Mouse (Mus musculus): ENCODE measurements around the gene Eif5. TPM values are rescaled to one million over a fixed set of nuclear protein-coding genes. Genes with fewer than 3 reads are reported as not detected.
"Not testable (repeated sequence)": the region's sequence is repeated elsewhere in the genome, so short reads cannot be mapped to it uniquely, and the experiment has no call there.

The Eif5 gene
- polyA plus RNA-seq, 1 experiment from 2014 or later: 251 TPM

DNA sequence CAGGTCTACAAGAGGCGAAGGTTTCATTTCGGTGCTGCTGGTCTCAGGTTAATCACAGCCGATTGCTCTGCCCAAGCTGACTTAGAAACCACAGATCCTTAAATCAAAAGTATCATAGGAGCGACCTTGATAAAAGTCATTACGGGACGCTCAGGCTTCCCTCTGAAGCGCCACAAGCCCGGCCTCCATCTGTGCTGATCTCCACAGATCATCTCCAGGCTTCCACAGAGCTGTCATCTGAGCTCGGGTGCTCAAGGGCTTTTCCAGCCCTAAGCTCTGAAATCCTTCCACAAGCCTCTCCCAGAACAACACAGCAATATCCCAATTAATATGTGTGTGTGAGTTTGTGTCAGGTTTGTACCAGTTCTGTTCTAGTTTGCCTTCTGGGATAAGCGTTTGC is 29.9 kb upstream of the Eif5 start:
- POLR2A ChIA-PET: no interaction called here

DNA sequence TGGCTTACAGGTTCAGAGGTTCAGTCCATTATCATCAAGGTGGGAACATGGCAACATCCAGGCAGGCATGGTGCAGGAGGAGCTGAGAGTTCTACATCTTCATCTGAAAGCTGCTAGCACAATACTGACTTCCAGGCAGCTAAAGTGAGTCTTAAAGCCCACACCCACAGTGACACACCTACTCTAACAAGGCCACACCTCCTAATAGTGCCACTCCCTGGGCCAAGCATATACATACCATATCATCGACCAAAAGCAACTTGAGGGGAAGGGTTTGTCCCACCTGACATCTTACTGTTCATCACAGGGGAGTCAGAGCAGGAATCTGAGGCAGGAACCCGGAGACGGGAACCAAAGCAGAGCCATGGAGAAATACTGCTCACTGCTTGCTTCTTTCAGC is 29.4 kb upstream of the Eif5 start:
- H3K27me3 ChIP-seq; ATAC-seq; POLR2A ChIA-PET; DNase-seq (ENCODE audit: low read depth, low spot score): not testable (repeated sequence)
- in situ Hi-C loops (cut with MboI; ENCODE audit: low pct_unique_long_range_greater_than_20kb): loop anchor here (5.0 to 10.0 kb wide), 3 partner anchors 91 to 1091 kb away; partner anchors contain the start of genes Amn and Exoc3l4
- CTCF ChIA-PET: interaction anchor here (1.0 kb wide), 1 partner anchor 83 kb away, joined by 3 read pairs; no protein-coding TSS in a partner anchor

More for the DNA sequence above, 29.9 kb upstream of the Eif5 start:
- CTCF ChIA-PET: interaction anchor here (1.3 kb wide), 1 partner anchor 29 kb away, joined by 3 read pairs; no protein-coding TSS in a partner anchor
- ATAC-seq (no peak), DNase-seq (ENCODE audit: low read depth, low spot score) (no peak)
- no peak for TF ChIP-seq CTCF (IDR thresholded peaks at IDR 0.05)
- no peaks in the 10 kb centered on the region for H3K27me3 ChIP-seq
- in situ Hi-C loops (cut with MboI; ENCODE audit: low pct_unique_long_range_greater_than_20kb): loop anchor here (5.0 to 10.0 kb wide), 3 partner anchors 91 to 1091 kb away; partner anchors contain the start of genes Amn and Exoc3l4

DNA sequence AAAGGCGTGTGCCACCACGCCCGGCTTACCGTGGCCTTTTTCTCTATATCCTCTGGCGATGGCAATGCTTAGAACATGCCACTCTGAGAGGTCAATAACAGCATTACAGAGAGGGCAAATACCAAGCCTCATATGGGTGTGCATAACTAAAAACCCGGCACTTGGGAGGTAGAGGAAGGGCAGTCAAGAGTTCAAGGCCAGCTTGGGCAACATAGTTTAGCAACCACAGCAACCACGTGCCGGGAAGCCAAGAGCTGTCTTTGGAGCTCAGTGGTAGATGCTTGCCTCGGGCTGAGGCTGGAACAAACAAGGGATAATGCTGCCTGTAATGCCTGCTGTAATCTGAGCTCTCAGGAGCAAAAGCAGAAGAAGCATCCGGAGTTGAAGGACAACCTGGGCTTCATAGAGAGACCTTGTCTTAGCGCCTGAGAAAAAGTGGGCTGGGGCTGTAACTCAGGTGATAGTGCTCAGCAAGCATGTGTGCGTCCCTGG is 25.2 kb upstream of the Eif5 start:
- DNase-seq (ENCODE audit: low read depth, low spot score) (no peak), ATAC-seq (no peak)
- no peak for TF ChIP-seq CTCF (IDR thresholded peaks at IDR 0.05)
- POLR2A ChIA-PET: interaction anchor here (0.6 kb wide), 1 partner anchor 1302 kb away, joined by 4 read pairs; no protein-coding TSS in a partner anchor
- CTCF ChIA-PET: interaction anchor here (2.0 kb wide), 1 partner anchor 7 kb away, joined by 8 read pairs; no protein-coding TSS in a partner anchor
- no peaks in the 10 kb centered on the region for H3K27me3 ChIP-seq
- in situ Hi-C loops (cut with MboI; ENCODE audit: low pct_unique_long_range_greater_than_20kb): no loop called here

DNA sequence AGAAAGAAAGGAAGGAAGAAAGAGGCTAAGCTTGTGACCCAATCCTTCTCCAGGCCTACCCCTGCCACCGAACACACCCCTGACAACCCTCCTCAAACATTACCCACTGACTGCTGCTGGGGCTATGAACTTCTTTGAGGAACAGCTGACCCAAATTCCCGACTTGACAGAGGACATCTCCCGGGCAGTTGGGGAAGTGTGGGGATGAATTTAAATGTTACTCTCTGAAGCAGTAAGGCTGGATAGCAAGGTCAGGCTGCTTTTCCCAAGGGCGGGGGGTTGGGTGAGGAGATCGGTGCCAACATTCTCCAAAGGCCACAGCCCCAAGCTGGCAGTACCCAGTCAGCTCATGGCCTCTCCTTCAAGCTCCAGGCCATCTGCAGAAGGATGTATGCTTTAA is 24.1 kb upstream of the Eif5 start:
- no peak for DNase-seq (ENCODE audit: low read depth, low spot score)
- CTCF ChIA-PET: interaction anchor here (1.6 to 2.0 kb wide), 2 partner anchors 9 to 17 kb away, joined by 3 to 8 read pairs; no protein-coding TSS in a partner anchor

DNA sequence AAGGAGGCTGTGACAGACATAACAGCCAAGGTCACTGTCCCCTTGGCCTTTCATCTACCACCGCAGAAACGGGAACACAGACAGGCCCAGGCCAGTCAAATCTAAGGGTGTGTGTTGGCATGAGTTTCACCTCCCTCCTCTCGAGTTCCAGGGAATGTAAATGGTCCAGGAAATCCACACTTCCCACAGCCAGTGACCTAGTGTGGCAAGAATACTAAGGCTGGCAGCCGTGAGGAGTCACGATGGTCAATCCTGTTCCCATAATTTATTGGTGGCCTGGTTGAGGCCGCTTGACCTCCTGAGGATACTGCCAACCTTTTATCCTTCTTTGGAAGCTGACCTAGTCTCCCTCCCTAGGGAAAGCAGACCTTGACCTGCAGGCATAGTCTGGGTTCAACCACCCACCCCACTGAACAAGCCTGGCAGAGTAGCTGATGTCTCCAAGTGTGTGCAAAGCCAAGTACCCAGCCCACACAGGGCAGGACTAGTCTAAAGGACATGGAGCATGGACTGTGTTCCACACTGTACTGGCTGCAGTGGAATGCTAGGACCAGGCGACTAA is 23.5 kb upstream of the Eif5 start:
- no peaks in the 10 kb centered on the region for H3K27me3 ChIP-seq
- no peak for TF ChIP-seq CTCF (IDR thresholded peaks at IDR 0.05)
- ChIA-PET CTCF (interaction anchor here (1.6 to 2.0 kb wide), 2 partner anchors 9 to 17 kb away, joined by 3 to 8 read pairs; no protein-coding TSS in a partner anchor), POLR2A (no interaction called here)
- no peak for ATAC-seq
- in situ Hi-C loops (cut with MboI; ENCODE audit: low pct_unique_long_range_greater_than_20kb): no loop called here
- DNase-seq (ENCODE audit: low read depth, low spot score): no peak

More for the DNA sequence above, 24.1 kb upstream of the Eif5 start:
- in situ Hi-C loops (cut with MboI; ENCODE audit: low pct_unique_long_range_greater_than_20kb): no loop called here
- ATAC-seq: no peak
- POLR2A ChIA-PET: no interaction called here
- H3K27me3 ChIP-seq: no peaks in the 10 kb centered on the region
- TF ChIP-seq CTCF (IDR thresholded peaks at IDR 0.05): no peak

DNA sequence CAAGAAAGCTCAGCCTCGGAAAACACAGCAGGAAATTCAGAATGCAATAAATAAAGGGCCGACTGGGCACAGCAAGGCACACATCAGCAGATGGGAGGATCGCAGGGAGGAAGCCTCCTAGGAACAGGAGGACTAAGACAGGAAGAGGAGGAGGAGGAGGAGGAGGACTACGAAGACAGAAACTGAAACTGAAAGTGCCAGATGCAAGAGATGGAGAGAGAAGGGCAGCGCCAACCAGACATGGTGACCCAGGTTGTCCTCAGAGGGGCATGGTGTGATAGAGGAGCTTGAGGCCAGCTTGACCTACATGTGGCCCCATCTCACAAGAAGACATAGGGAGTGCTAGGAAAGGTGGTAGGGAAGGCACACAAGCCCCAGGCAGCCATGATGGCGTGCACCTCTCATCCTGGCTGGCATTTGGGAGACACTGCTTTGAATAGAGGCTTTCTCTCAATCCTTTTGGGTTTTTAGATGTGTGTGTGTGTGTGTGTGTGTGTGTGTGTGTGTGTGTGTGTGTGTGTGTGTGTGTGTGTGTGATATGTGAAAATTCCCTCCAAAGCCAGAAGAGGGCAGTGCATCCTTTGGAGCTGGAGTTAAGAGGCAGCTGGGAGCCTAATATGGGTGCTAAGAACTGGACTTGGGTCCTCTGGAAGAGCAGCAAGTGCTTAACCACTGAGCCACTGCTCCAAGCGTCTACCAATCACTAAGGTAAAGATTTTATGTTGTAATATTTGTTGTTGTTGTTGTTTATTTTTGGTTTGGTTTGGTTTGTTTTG is 22.8 kb upstream of the Eif5 start:
- POLR2A ChIA-PET: no interaction called here
- DNase-seq (ENCODE audit: low read depth, low spot score) (no peak), ATAC-seq (no peak)
- in situ Hi-C loops (cut with MboI; ENCODE audit: low pct_unique_long_range_greater_than_20kb): no loop called here
- CTCF ChIA-PET: interaction anchor here (1.6 to 2.0 kb wide), 2 partner anchors 10 to 16 kb away, joined by 3 to 8 read pairs; no protein-coding TSS in a partner anchor
- no peak for TF ChIP-seq CTCF (IDR thresholded peaks at IDR 0.05)
- no peaks in the 10 kb centered on the region for H3K27me3 ChIP-seq

DNA sequence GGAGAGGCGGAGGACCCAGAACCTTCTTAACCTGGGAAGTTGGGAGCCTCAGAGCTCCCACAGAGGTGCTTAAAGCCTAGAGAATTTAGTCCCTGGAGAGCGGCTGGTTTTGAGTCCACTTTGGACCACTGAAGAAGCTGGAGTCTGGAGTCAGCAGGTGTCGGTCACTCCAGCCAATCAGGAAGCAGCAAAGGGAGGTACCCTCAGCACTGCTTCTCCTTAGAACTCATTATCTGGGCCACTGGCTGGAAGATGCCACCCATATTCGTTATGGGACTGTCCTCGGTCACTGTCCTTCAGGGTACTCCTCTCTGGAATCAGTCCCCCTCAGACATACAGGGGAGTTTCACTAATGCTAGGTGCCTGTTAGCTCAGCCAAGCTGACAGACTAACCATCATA is 21.9 kb upstream of the Eif5 start:
- no peaks in the 10 kb centered on the region for H3K27me3 ChIP-seq
- no peak for TF ChIP-seq CTCF (IDR thresholded peaks at IDR 0.05)
- in situ Hi-C loops (cut with MboI; ENCODE audit: low pct_unique_long_range_greater_than_20kb): no loop called here
- CTCF ChIA-PET: interaction anchor here (0.7 kb wide), 1 partner anchor 18 kb away, joined by 3 read pairs; no protein-coding TSS in a partner anchor
- ATAC-seq (no peak), DNase-seq (ENCODE audit: low read depth, low spot score) (no peak)
- POLR2A ChIA-PET: no interaction called here

DNA sequence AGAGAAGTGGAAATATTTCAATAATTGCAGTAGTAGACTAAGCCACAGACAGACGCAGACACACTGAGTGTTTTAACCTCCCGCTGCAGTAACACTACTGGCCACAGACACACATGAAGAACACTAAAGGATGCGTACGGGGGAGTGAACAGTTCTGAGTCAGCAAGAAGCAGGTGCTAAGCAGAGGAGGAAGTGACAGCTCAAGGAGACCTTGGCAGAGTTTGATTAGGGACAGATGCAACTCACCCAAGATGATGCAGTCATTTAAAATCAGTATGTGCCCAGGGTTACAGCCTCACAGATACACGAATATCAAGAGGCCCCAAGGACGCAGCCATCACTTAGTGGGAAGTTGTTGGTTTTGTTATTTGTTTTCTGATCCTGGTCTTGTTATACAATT is 21.0 kb upstream of the Eif5 start:
- CTCF ChIA-PET: no interaction called here
- DNase-seq (ENCODE audit: low read depth, low spot score) (no peak), ATAC-seq (no peak)
- H3K27me3 ChIP-seq: no peaks in the 10 kb centered on the region
- TF ChIP-seq CTCF (IDR thresholded peaks at IDR 0.05): no peak
- in situ Hi-C loops (cut with MboI; ENCODE audit: low pct_unique_long_range_greater_than_20kb): no loop called here
- POLR2A ChIA-PET: no interaction called here

DNA sequence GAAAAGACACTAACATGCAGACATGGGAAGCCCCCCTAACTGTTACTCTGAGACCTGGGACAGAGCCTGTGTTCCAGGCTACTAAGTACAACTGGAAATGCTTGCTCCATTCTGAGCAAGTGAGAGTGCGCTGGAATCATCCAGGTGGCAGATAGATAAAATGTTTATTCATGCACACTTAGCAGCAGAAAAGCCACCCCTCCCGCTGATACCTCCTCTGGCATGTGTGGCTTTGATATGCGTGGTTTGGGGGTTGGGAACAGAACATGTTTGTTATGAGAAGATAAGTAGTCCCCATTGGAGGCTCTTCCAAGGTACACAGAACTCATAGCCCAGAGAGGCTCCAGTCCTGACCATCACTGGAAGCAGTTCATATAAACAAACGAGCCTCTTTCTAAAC is 19.9 kb upstream of the Eif5 start:
- in situ Hi-C loops (cut with MboI; ENCODE audit: low pct_unique_long_range_greater_than_20kb): no loop called here
- POLR2A ChIA-PET: no interaction called here

DNA sequence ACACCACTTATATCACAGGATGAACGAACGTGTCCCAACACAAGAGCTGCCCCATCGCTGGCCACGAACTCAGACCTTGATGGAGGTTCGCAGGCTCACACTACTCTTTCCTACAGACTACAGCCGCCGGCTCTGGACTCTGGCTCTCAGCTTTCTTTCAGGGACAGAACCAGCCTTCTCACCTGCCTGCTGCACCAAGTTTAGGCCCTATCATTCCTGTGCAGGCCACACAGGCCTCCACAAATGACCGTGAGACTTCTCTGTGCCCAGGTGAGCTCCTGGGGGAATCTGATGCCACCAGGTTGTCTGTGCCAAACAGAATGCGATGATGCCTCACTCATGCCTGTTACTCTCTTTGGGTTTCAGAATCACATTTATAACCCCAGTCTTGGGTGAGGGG is 19.4 kb upstream of the Eif5 start:
- ATAC-seq (no peak), DNase-seq (ENCODE audit: low read depth, low spot score) (no peak)
- H3K27me3 ChIP-seq: no peaks in the 10 kb centered on the region
- ChIA-PET CTCF (no interaction called here), POLR2A (no interaction called here)
- no peak for TF ChIP-seq CTCF (IDR thresholded peaks at IDR 0.05)
- in situ Hi-C loops (cut with MboI; ENCODE audit: low pct_unique_long_range_greater_than_20kb): no loop called here

More for the DNA sequence above, 19.9 kb upstream of the Eif5 start:
- H3K27me3 ChIP-seq: no peaks in the 10 kb centered on the region
- no peak for DNase-seq (ENCODE audit: low read depth, low spot score)
- no peak for TF ChIP-seq CTCF (IDR thresholded peaks at IDR 0.05)
- ATAC-seq: no peak
- CTCF ChIA-PET: no interaction called here

DNA sequence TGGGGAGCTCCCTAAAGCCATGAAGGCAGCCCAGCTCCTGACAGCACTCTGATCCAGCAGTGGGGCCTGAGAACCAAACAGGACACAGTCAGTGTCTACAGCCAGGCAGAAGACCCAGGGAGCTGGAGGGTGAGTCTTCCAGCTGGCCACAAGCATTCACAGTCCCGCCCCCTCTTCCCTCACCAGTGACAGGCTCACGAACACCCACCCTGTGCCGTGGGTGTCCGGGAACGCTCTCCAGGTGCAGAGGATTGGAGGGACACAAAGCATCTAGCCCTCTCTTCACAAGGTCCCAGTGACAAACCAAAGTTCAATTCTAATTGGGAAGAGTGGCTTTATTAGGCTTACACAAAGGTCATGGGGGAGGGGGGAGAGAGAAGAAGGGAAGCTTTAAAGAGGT is 18.0 kb upstream of the Eif5 start:
- ChIA-PET CTCF (no interaction called here), POLR2A (interaction anchor here (0.6 kb wide), 1 partner anchor 8 kb away, joined by 3 read pairs; no protein-coding TSS in a partner anchor)
- TF ChIP-seq CTCF (IDR thresholded peaks at IDR 0.05): no peak
- in situ Hi-C loops (cut with MboI; ENCODE audit: low pct_unique_long_range_greater_than_20kb): no loop called here
- ATAC-seq (no peak), DNase-seq (ENCODE audit: low read depth, low spot score) (no peak)
- H3K27me3 ChIP-seq: no peaks in the 10 kb centered on the region
